ENCODE assay signal across 19 mouse cellular contexts in the genomic region with DNA sequence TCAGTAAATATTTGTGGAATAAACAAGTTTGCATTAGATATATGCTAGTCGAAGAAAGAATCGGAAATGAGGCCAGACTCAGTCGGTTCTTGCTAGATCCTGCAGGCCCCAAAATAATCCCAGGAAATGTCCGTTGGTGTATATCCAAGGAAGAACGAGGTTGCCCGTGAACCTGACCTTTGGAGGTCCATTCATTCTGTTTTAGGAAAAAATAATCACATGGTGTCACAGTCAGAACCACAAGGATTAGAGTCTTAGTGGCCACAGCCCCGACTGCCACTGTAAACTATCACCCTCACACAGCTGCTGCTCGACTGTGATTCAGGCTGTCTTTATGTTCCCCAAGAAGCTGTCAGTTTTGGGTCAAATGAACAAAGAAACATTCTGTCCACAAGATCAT. TPM values are rescaled to one million over a fixed set of nuclear protein-coding genes. Genes with fewer than 3 reads are reported as not detected.
DNase-seq lines count a peak whose midpoint lies in the region; ATAC-seq and TF ChIP-seq lines count a peak whose summit lies in the region.
"Had no signal": no experiment of that assay in that cellular context is flagged by ENCODE, and none has a peak within 500 bp of the region (broad histone marks: within the 10 kb centered on the region; RNA-seq: fewer than 3 reads in every experiment).

No protein-coding gene starts in this region.

- no peak overlapping the region for H3K4me3 ChIP-seq in heart, embryonic 15.5 days
- no peak overlapping the region for H3K4me3 ChIP-seq in lung, embryonic 14.5 days (ENCODE audit: low read depth, low read length)
- H3K4me3 ChIP-seq in kidney, postnatal 0 days (replicated peaks; ENCODE audit: low read depth, low read length) = no peak overlapping the region
- no peak overlapping the region for H3K4me3 ChIP-seq in forebrain, postnatal 0 days (ENCODE audit: low read depth, low read length)
- H3K4me3 ChIP-seq: forebrain, embryonic 13.5 days; layer of hippocampus, adult 2 months; limb, embryonic 12.5 days; midbrain, embryonic 13.5 days had no signal

- no peak for ATAC-seq in heart, embryonic 15.5 days (replicated peaks; ENCODE audit: insufficient number of reproducible peaks, insufficient read depth, low FRiP score, low read depth)
- no peak for ATAC-seq in lung, embryonic 14.5 days (ENCODE audit: insufficient read depth)
- no peak for ATAC-seq in kidney, postnatal 0 days (replicated peaks; ENCODE audit: low FRiP score, low read depth)
- no peak for ATAC-seq in monocyte, adult 5-6 weeks (replicated peaks; ENCODE audit: insufficient number of reproducible peaks, low FRiP score, low TSS enrichment, poor library complexity, severe bottlenecking)
- ATAC-seq in forebrain, postnatal 0 days = no peak
- ATAC-seq: CD4-positive, CD25-positive, alpha-beta regulatory T cell, adult 4 months; forebrain, embryonic 13.5 days; inflammation-experienced regulatory T-cells, adult 6 months; midbrain, embryonic 13.5 days had no signal

- no peak overlapping the region for H3K4me2 ChIP-seq in heart, embryonic 15.5 days
- H3K4me2 ChIP-seq in lung, embryonic 14.5 days = no peak overlapping the region
- no peak overlapping the region for H3K4me2 ChIP-seq in kidney, postnatal 0 days (ENCODE audit: low read length)
- H3K4me2 ChIP-seq in forebrain, postnatal 0 days (ENCODE audit: low read depth) = no peak overlapping the region
- H3K4me2 ChIP-seq: forebrain, embryonic 13.5 days; limb, embryonic 12.5 days; midbrain, embryonic 13.5 days had no signal

- H3K9ac ChIP-seq in heart, embryonic 15.5 days = no peak overlapping the region
- no peak overlapping the region for H3K9ac ChIP-seq in lung, embryonic 14.5 days
- H3K9ac ChIP-seq in kidney, postnatal 0 days (ENCODE audit: low read depth, low read length) = no peak overlapping the region
- no peak overlapping the region for H3K9ac ChIP-seq in forebrain, postnatal 0 days
- H3K9ac ChIP-seq: forebrain, embryonic 13.5 days; limb, embryonic 12.5 days; midbrain, embryonic 13.5 days had no signal

- WGBS in heart, embryonic 15.5 days = 68% methylated on average over 8 of the region's 8 CpGs
- WGBS in lung, embryonic 14.5 days = 46% methylated on average over 8 of the region's 8 CpGs
- 59% methylated on average over 8 of the region's 8 CpGs for WGBS in kidney, postnatal 0 days
- WGBS in forebrain, postnatal 0 days = 83% methylated on average over 8 of the region's 8 CpGs

- H3K27ac ChIP-seq in heart, embryonic 15.5 days = peak overlapping the region; percentile 46; the same call in 1 of the 2 replicates
- peak overlapping the region; percentile 47; the same call in 1 of the 2 replicates for H3K27ac ChIP-seq in lung, embryonic 14.5 days (ENCODE audit: low read depth)
- H3K27ac ChIP-seq in kidney, postnatal 0 days = peak overlapping the region; percentile 67
- H3K27ac ChIP-seq in forebrain, postnatal 0 days (ENCODE audit: low read depth, low read length) = no peak overlapping the region
- H3K27ac ChIP-seq: forebrain, embryonic 13.5 days; layer of hippocampus, adult 2 months; limb, embryonic 12.5 days; macrophage; midbrain, embryonic 13.5 days had no signal

- DNase-seq in heart, postnatal 4 days = no peak
- DNase-seq in lung, embryonic 14.5 days = no peak
- DNase-seq in lung, postnatal 14 days = no peak
- peak; percentile 29 for DNase-seq in kidney, postnatal 0 days (ENCODE audit: low spot score)
- DNase-seq in lung, postnatal 36 days = peak; percentile 35
- no peak for DNase-seq in forebrain, postnatal 0 days
- DNase-seq: adrenal gland, postnatal 25 days; cerebellum, adult 9-10 months; embryo, embryonic 11 days; right cerebral cortex, postnatal 25 days had no signal

- no peaks in the 10 kb centered on the region for H3K9me3 ChIP-seq in heart, embryonic 15.5 days (replicated peaks)
- no peaks in the 10 kb centered on the region for H3K9me3 ChIP-seq in lung, embryonic 14.5 days (ENCODE audit: low read depth, low read length)
- no peaks in the 10 kb centered on the region for H3K9me3 ChIP-seq in kidney, postnatal 0 days (replicated peaks; ENCODE audit: low read length)
- H3K9me3 ChIP-seq in forebrain, postnatal 0 days (ENCODE audit: low read length) = no peaks in the 10 kb centered on the region
- H3K9me3 ChIP-seq: forebrain, embryonic 13.5 days; limb, embryonic 12.5 days; midbrain, embryonic 13.5 days had no signal

- 0 out of 2 replicates have a peak, but pooled peaks cover 2% of the 10 kb centered on the region for H3K4me1 ChIP-seq in heart, embryonic 15.5 days (replicated peaks)
- H3K4me1 ChIP-seq in lung, embryonic 14.5 days (ENCODE audit: insufficient read depth) = no peaks in the 10 kb centered on the region
- no peaks in the 10 kb centered on the region for H3K4me1 ChIP-seq in kidney, postnatal 0 days (replicated peaks; ENCODE audit: insufficient read depth, low read length)
- H3K4me1 ChIP-seq in forebrain, postnatal 0 days (ENCODE audit: insufficient read depth) = no peaks in the 10 kb centered on the region
- H3K4me1 ChIP-seq: forebrain, embryonic 13.5 days; midbrain, embryonic 13.5 days had no signal

- H3K27me3 ChIP-seq in heart, embryonic 15.5 days = no peaks in the 10 kb centered on the region
- no peaks in the 10 kb centered on the region for H3K27me3 ChIP-seq in lung, embryonic 14.5 days (ENCODE audit: insufficient read depth, low read length)
- no peaks in the 10 kb centered on the region for H3K27me3 ChIP-seq in kidney, postnatal 0 days (ENCODE audit: insufficient read depth, low read length)
- no peaks in the 10 kb centered on the region for H3K27me3 ChIP-seq in forebrain, postnatal 0 days (ENCODE audit: insufficient read depth, low read length)
- H3K27me3 ChIP-seq: forebrain, embryonic 13.5 days; limb, embryonic 12.5 days; midbrain, embryonic 13.5 days had no signal

- no peak for TF ChIP-seq CTCF in lung, embryonic 14.5 days (IDR thresholded peaks at IDR 0.05; ENCODE audit: low read depth)
- no peak for TF ChIP-seq CTCF in kidney, postnatal 0 days (IDR thresholded peaks at IDR 0.05; ENCODE audit: low read depth)
- TF ChIP-seq CTCF in forebrain, postnatal 0 days (IDR thresholded peaks at IDR 0.05; ENCODE audit: low read depth) = no peak

- H3K36me3 ChIP-seq in heart, embryonic 15.5 days = no peaks in the 10 kb centered on the region
- H3K36me3 ChIP-seq in lung, embryonic 14.5 days (ENCODE audit: insufficient read depth) = no peaks in the 10 kb centered on the region
- H3K36me3 ChIP-seq in kidney, postnatal 0 days (ENCODE audit: insufficient read depth, low read length) = no peaks in the 10 kb centered on the region
- H3K36me3 ChIP-seq in forebrain, postnatal 0 days (ENCODE audit: insufficient read depth) = no peaks in the 10 kb centered on the region
- H3K36me3 ChIP-seq: limb, embryonic 12.5 days; midbrain, embryonic 13.5 days had no signal

RNA-seq across cellular contexts. Expression of a gene that starts 12.8 kb away (rescaled TPM):
- polyA plus RNA-seq in heart, embryonic 15.5 days (2015; fragmentation: Nextera tagmentation; extraction: Ambion mirVana) = 0.33 and 0.35 TPM in 2 replicates
- under 1 TPM; 0.27 to 0.45 TPM for total RNA-seq in heart, postnatal 4 days (2021)
- not detected in 2 replicates for polyA plus RNA-seq in lung, embryonic 14.5 days (2014; fragmentation: Nextera tagmentation; extraction: Ambion mirVana)
- polyA plus RNA-seq in kidney, postnatal 0 days (2015; fragmentation: Nextera tagmentation; extraction: Ambion mirVana) = 0.64 and 1.9 TPM in 2 replicates
- total RNA-seq in monocyte, adult 5-6 weeks (2017) = not detected in 3 replicates
- 81.9 and 84.2 TPM in 2 replicates for total RNA-seq in forebrain, postnatal 0 days (2014; rRNA removed)
- polyA plus RNA-seq in forebrain, postnatal 0 days (2015; fragmentation: Nextera tagmentation; extraction: Ambion mirVana) = 179 and 215 TPM in 2 replicates
- polyA plus RNA-seq: CD4-positive, CD25-positive, alpha-beta regulatory T cell, adult 4 months had no signal

RNA-seq across cellular contexts. Expression of a gene that starts 52.4 kb away (rescaled TPM):
- polyA plus RNA-seq in heart, embryonic 15.5 days (2015; fragmentation: Nextera tagmentation; extraction: Ambion mirVana) = 92.0 and 94.9 TPM in 2 replicates
- 100 to 1,000 TPM; 128 to 132 TPM for total RNA-seq in heart, postnatal 4 days (2021)
- 102 and 104 TPM in 2 replicates for polyA plus RNA-seq in lung, embryonic 14.5 days (2014; fragmentation: Nextera tagmentation; extraction: Ambion mirVana)
- 112 and 118 TPM in 2 replicates for polyA plus RNA-seq in kidney, postnatal 0 days (2015; fragmentation: Nextera tagmentation; extraction: Ambion mirVana)
- total RNA-seq in monocyte, adult 5-6 weeks (2017) = 79.6 to 110 TPM (median 91.3 TPM) in 3 replicates
- 64.9 and 75.5 TPM in 2 replicates for total RNA-seq in forebrain, postnatal 0 days (2014; rRNA removed)
- polyA plus RNA-seq in forebrain, postnatal 0 days (2015; fragmentation: Nextera tagmentation; extraction: Ambion mirVana) = 84.9 and 101 TPM in 2 replicates

Comparison
In these comparisons a context has a peak if more than half of its experiments do, and no peak if none do; other contexts are left out.
1. DNase-seq: peak in kidney, postnatal 0 days (single experiment) and lung, postnatal 36 days (single experiment); none in heart, postnatal 4 days (single experiment), lung, embryonic 14.5 days (single experiment), lung, postnatal 14 days (single experiment) and forebrain, postnatal 0 days (single experiment).
2. RNA of a gene that starts 12.8 kb away (polyA plus RNA-seq): 179 to 215 TPM in forebrain, postnatal 0 days; 0.64 to 1.9 TPM in kidney, postnatal 0 days, 0.33 to 0.35 TPM in heart, embryonic 15.5 days and not detected in lung, embryonic 14.5 days; every median in the first group is over 10 times any median in the second.